16 mouse cellular contexts compared by ENCODE assay signal in genomic region chr2:83675681-83676080, GRCm38 (mm10). TPM values are rescaled to one million over a fixed set of nuclear protein-coding genes. Genes with fewer than 3 reads are reported as not detected.
DNase-seq lines count a peak whose midpoint lies in the region; ATAC-seq lines count a peak whose summit lies in the region.
"Had no signal": no experiment of that assay in that cellular context is flagged by ENCODE, and none has a peak within 500 bp of the region (broad histone marks: within the 10 kb centered on the region; RNA-seq: fewer than 3 reads in every experiment).

No protein-coding gene starts in this region.

- no peak for ATAC-seq in heart, embryonic 15.5 days (replicated peaks; ENCODE audit: insufficient number of reproducible peaks, insufficient read depth, low FRiP score, low read depth)
- peak; percentile 59 for ATAC-seq in forebrain, embryonic 16.5 days

- DNase-seq in embryo, embryonic 11 days, result peak; percentile 14
- no peak for DNase-seq in embryo, embryonic 10 days (ENCODE audit: low spot score)
- no peak for DNase-seq in heart, embryonic 10.5 days (ENCODE audit: low spot score)
- DNase-seq in NIH3T3 (ENCODE audit: low read depth), result peak; percentile 51
- no peak for DNase-seq in natural killer cell, adult 2 months (ENCODE audit: low spot score in 2 of 2)
- no peak for DNase-seq in urinary bladder, postnatal 4 days (ENCODE audit: low spot score in 2 of 2)
- DNase-seq: cerebellum, adult 8-10 months; heart, adult 11 months; lung, embryonic 14.5 days; thymus, postnatal 25 days had no signal

- WGBS in heart, embryonic 15.5 days, result 53% methylated on average over 5 of the region's 5 CpGs
- WGBS in heart, embryonic 10.5 days, result 52% methylated on average over 5 of the region's 5 CpGs
- 32% methylated on average over 5 of the region's 5 CpGs for WGBS in forebrain, embryonic 16.5 days

- H3K27ac ChIP-seq in heart, embryonic 15.5 days, result peak overlapping the region; percentile 27; the same call in 1 of the 2 replicates
- H3K27ac ChIP-seq in heart, embryonic 10.5 days, result no peak overlapping the region
- H3K27ac ChIP-seq in forebrain, embryonic 16.5 days (ENCODE audit: low read length), result no peak overlapping the region
- H3K27ac ChIP-seq: macrophage; midbrain, embryonic 12.5 days; stomach, postnatal 0 days had no signal

- H3K36me3 ChIP-seq in heart, embryonic 15.5 days, result peaks cover 9% of the 10 kb centered on the region; the same call in 1 of the 2 replicates
- H3K36me3 ChIP-seq in heart, embryonic 10.5 days, result peaks cover 21% of the 10 kb centered on the region
- H3K36me3 ChIP-seq in forebrain, embryonic 16.5 days (ENCODE audit: control insufficient read depth, insufficient read depth), result no peaks in the 10 kb centered on the region; the same call in 1 of the 2 replicates

- H3K9me3 ChIP-seq in heart, embryonic 15.5 days (replicated peaks), result no peaks in the 10 kb centered on the region
- H3K9me3 ChIP-seq in heart, embryonic 10.5 days, result no peaks in the 10 kb centered on the region
- H3K9me3 ChIP-seq in forebrain, embryonic 16.5 days (ENCODE audit: control insufficient read depth, low read length), result no peaks in the 10 kb centered on the region
- H3K9me3 ChIP-seq: midbrain, embryonic 12.5 days had no signal

- no peak overlapping the region for H3K4me2 ChIP-seq in heart, embryonic 15.5 days
- no peak overlapping the region for H3K4me2 ChIP-seq in forebrain, embryonic 16.5 days (ENCODE audit: low read length)
- H3K4me2 ChIP-seq: liver, embryonic 11.5 days; lung, embryonic 14.5 days; midbrain, embryonic 12.5 days had no signal

- H3K4me1 ChIP-seq in heart, embryonic 15.5 days (replicated peaks), result peaks cover 34% of the 10 kb centered on the region
- 0 out of 2 replicates have a peak, but pooled peaks cover 3% of the 10 kb centered on the region for H3K4me1 ChIP-seq in heart, embryonic 10.5 days
- H3K4me1 ChIP-seq in forebrain, embryonic 16.5 days (replicated peaks; ENCODE audit: control insufficient read depth, insufficient read depth, low read length), result peaks cover 3% of the 10 kb centered on the region; the same call in 1 of the 2 replicates
- H3K4me1 ChIP-seq: midbrain, embryonic 12.5 days had no signal

- no peak overlapping the region for H3K4me3 ChIP-seq in heart, embryonic 15.5 days
- no peak overlapping the region for H3K4me3 ChIP-seq in heart, embryonic 10.5 days
- no peak overlapping the region for H3K4me3 ChIP-seq in forebrain, embryonic 16.5 days (replicated peaks; ENCODE audit: low read length)
- H3K4me3 ChIP-seq: midbrain, embryonic 12.5 days had no signal

- no peaks in the 10 kb centered on the region for H3K27me3 ChIP-seq in heart, embryonic 15.5 days
- H3K27me3 ChIP-seq in heart, embryonic 10.5 days (ENCODE audit: insufficient read depth, poor library complexity, severe bottlenecking), result no peaks in the 10 kb centered on the region
- no peaks in the 10 kb centered on the region for H3K27me3 ChIP-seq in forebrain, embryonic 16.5 days (replicated peaks; ENCODE audit: control insufficient read depth, insufficient read depth, low read length)
- H3K27me3 ChIP-seq: midbrain, embryonic 12.5 days had no signal

- H3K9ac ChIP-seq in heart, embryonic 15.5 days, result no peak overlapping the region
- no peak overlapping the region for H3K9ac ChIP-seq in forebrain, embryonic 16.5 days (replicated peaks; ENCODE audit: low read depth, low read length)
- H3K9ac ChIP-seq: lung, embryonic 14.5 days; midbrain, embryonic 12.5 days had no signal

RNA-seq across cellular contexts. Expression of gene Zc3h15, which starts 31.4 kb away (rescaled TPM):
- 72.6 and 103 TPM in 2 replicates for polyA plus RNA-seq in heart, embryonic 15.5 days (2015; fragmentation: Nextera tagmentation; extraction: Ambion mirVana)
- polyA plus RNA-seq in heart, embryonic 10.5 days (2016; fragmentation: Nextera tagmentation; extraction: Ambion mirVana), result 99.4 and 108 TPM in 2 replicates
- polyA plus RNA-seq in forebrain, embryonic 16.5 days (2015; fragmentation: Nextera tagmentation; extraction: Ambion mirVana), result 171 and 174 TPM in 2 replicates

RNA-seq across cellular contexts. Expression of gene Itgav, which starts 48.5 kb away (rescaled TPM):
- 54.0 and 58.7 TPM in 2 replicates for polyA plus RNA-seq in heart, embryonic 15.5 days (2015; fragmentation: Nextera tagmentation; extraction: Ambion mirVana)
- polyA plus RNA-seq in heart, embryonic 10.5 days (2016; fragmentation: Nextera tagmentation; extraction: Ambion mirVana), result 48.9 and 72.1 TPM in 2 replicates
- polyA plus RNA-seq in forebrain, embryonic 16.5 days (2015; fragmentation: Nextera tagmentation; extraction: Ambion mirVana), result 18.8 and 20.8 TPM in 2 replicates

Comparison
In these comparisons a context has a peak if more than half of its experiments do, and no peak if none do; other contexts are left out.
1. DNase-seq: peak in embryo, embryonic 11 days (single experiment) and NIH3T3 (single experiment); none in embryo, embryonic 10 days (single experiment), heart, embryonic 10.5 days (single experiment), natural killer cell, adult 2 months (0 of 2) and urinary bladder, postnatal 4 days (0 of 2).